ENCODE assay signal across 10 mouse cellular contexts in genomic region chr14:55883663-55884062, GRCm38 (mm10). TPM values are rescaled to one million over a fixed set of nuclear protein-coding genes. Genes with fewer than 3 reads are reported as not detected.
A peak's percentile ranks its signal among the peaks of the same experiment; 100 is the strongest.
DNase-seq lines count a peak whose midpoint lies in the region; ATAC-seq and TF ChIP-seq lines count a peak whose summit lies in the region.
"Had no signal": no experiment of that assay in that cellular context is flagged by ENCODE, and none has a peak within 500 bp of the region (broad histone marks: within the 10 kb centered on the region; RNA-seq: fewer than 3 reads in every experiment).

No protein-coding gene starts in this region.

- H3K9ac ChIP-seq in heart, embryonic 13.5 days = peak overlapping the region; percentile 89
- no peak overlapping the region for H3K9ac ChIP-seq in midbrain, embryonic 13.5 days (replicated peaks)
- no peak overlapping the region for H3K9ac ChIP-seq in midbrain, postnatal 0 days (replicated peaks; ENCODE audit: low read length, poor library complexity, severe bottlenecking)
- peak overlapping the region; percentile 86; the same call in 1 of the 2 replicates for H3K9ac ChIP-seq in limb, embryonic 13.5 days

- intact Hi-C loops in heart, postnatal 14 days (cut with DNase I) = no loop called here

- DNase-seq in heart, postnatal 14 days = no peak
- no peak for DNase-seq in midbrain, postnatal 0 days (ENCODE audit: low spot score)
- DNase-seq in c-Kit-positive CD71-positive TER-119-positive erythroid progenitor cells, embryonic 14.5 days (ENCODE audit: low spot score) = no peak
- DNase-seq in ovary, postnatal 36 days (ENCODE audit: low spot score) = no peak
- DNase-seq in left cerebral cortex, adult 8-10 months (ENCODE audit: low spot score in 2 of 2) = no peak

- 85% methylated on average over 12 of the region's 12 CpGs for WGBS in heart, embryonic 13.5 days
- 93% methylated on average over 12 of the region's 12 CpGs for WGBS in midbrain, embryonic 13.5 days
- WGBS in midbrain, postnatal 0 days = 95% methylated on average over 12 of the region's 12 CpGs
- 87% methylated on average over 12 of the region's 12 CpGs for WGBS in limb, embryonic 13.5 days

- no peak for ATAC-seq in heart, embryonic 13.5 days (ENCODE audit: extremely low read depth, insufficient number of reproducible peaks, low FRiP score, low TSS enrichment)
- no peak for ATAC-seq in midbrain, embryonic 13.5 days
- ATAC-seq in midbrain, postnatal 0 days (ENCODE audit: low FRiP score) = no peak
- ATAC-seq in limb, embryonic 13.5 days (ENCODE audit: low FRiP score, low read depth) = no peak

- no peak overlapping the region for H3K4me3 ChIP-seq in heart, embryonic 13.5 days
- H3K4me3 ChIP-seq in midbrain, embryonic 13.5 days (replicated peaks) = no peak overlapping the region
- H3K4me3 ChIP-seq in midbrain, postnatal 0 days (ENCODE audit: low read depth, low read length) = no peak overlapping the region
- no peak overlapping the region for H3K4me3 ChIP-seq in limb, embryonic 13.5 days

- TF ChIP-seq CTCF in midbrain, postnatal 0 days (IDR thresholded peaks at IDR 0.05) = no peak

- H3K9me3 ChIP-seq in heart, embryonic 13.5 days = no peaks in the 10 kb centered on the region
- H3K9me3 ChIP-seq in midbrain, embryonic 13.5 days = no peaks in the 10 kb centered on the region
- no peaks in the 10 kb centered on the region for H3K9me3 ChIP-seq in midbrain, postnatal 0 days (ENCODE audit: low read length)
- no peaks in the 10 kb centered on the region for H3K9me3 ChIP-seq in limb, embryonic 13.5 days
- H3K9me3 ChIP-seq: midbrain, embryonic 12.5 days had no signal

- H3K4me2 ChIP-seq in heart, embryonic 13.5 days = peak overlapping the region; percentile 90; the same call in 1 of the 2 replicates
- 0 out of 2 replicates have a peak overlapping the region, but pooled peaks have one; percentile 79 for H3K4me2 ChIP-seq in midbrain, embryonic 13.5 days (replicated peaks)
- H3K4me2 ChIP-seq in midbrain, postnatal 0 days (ENCODE audit: low read depth, low read length, poor library complexity, severe bottlenecking) = no peak overlapping the region
- no peak overlapping the region for H3K4me2 ChIP-seq in limb, embryonic 13.5 days (replicated peaks)

- H3K4me1 ChIP-seq in heart, embryonic 13.5 days = peaks cover 42% of the 10 kb centered on the region
- H3K4me1 ChIP-seq in midbrain, embryonic 13.5 days (replicated peaks) = peaks cover 27% of the 10 kb centered on the region
- H3K4me1 ChIP-seq in midbrain, postnatal 0 days (ENCODE audit: insufficient read depth, low read length) = peaks cover 4% of the 10 kb centered on the region
- peaks cover 35% of the 10 kb centered on the region for H3K4me1 ChIP-seq in limb, embryonic 13.5 days

- no peaks in the 10 kb centered on the region for H3K27me3 ChIP-seq in heart, embryonic 13.5 days (replicated peaks)
- no peaks in the 10 kb centered on the region for H3K27me3 ChIP-seq in midbrain, embryonic 13.5 days
- H3K27me3 ChIP-seq in midbrain, postnatal 0 days (ENCODE audit: insufficient read depth, low read length) = no peaks in the 10 kb centered on the region
- H3K27me3 ChIP-seq in limb, embryonic 13.5 days = no peaks in the 10 kb centered on the region

- H3K27ac ChIP-seq in heart, embryonic 13.5 days (replicated peaks) = peak overlapping the region; percentile 95
- peak overlapping the region; percentile 65; the same call in 1 of the 2 replicates for H3K27ac ChIP-seq in midbrain, embryonic 13.5 days
- no peak overlapping the region for H3K27ac ChIP-seq in midbrain, postnatal 0 days (ENCODE audit: low read depth, low read length)
- H3K27ac ChIP-seq in limb, embryonic 13.5 days = peak overlapping the region; percentile 90; the same call in 1 of the 2 replicates

- peaks cover 26% of the 10 kb centered on the region for H3K36me3 ChIP-seq in heart, embryonic 13.5 days
- peaks cover 22% of the 10 kb centered on the region for H3K36me3 ChIP-seq in midbrain, embryonic 13.5 days
- H3K36me3 ChIP-seq in midbrain, postnatal 0 days (ENCODE audit: insufficient read depth, low read length) = peaks cover 16% of the 10 kb centered on the region
- H3K36me3 ChIP-seq in limb, embryonic 13.5 days = peaks cover 26% of the 10 kb centered on the region

RNA-seq across cellular contexts. Expression of gene Cbln3, which starts 0.5 kb away (rescaled TPM):
- polyA plus RNA-seq in heart, embryonic 13.5 days (2015; fragmentation: Nextera tagmentation; extraction: Ambion mirVana) = 0.27 and 0.31 TPM in 2 replicates
- under 1 TPM; 0.10 TPM for total RNA-seq in heart, postnatal 14 days (2021)
- 0.23 and 0.26 TPM in 2 replicates for polyA plus RNA-seq in midbrain, embryonic 13.5 days (2015; fragmentation: Nextera tagmentation; extraction: Ambion mirVana)
- 0.66 and 1.8 TPM in 2 replicates for total RNA-seq in midbrain, postnatal 0 days (2014; rRNA removed)
- 0.43 and 0.54 TPM in 2 replicates for polyA plus RNA-seq in midbrain, postnatal 0 days (2015; fragmentation: Nextera tagmentation; extraction: Ambion mirVana)
- 0.17 and 0.31 TPM in 2 replicates for polyA plus RNA-seq in limb, embryonic 13.5 days (2015; fragmentation: Nextera tagmentation; extraction: Ambion mirVana)
- under 1 TPM; 0.09 to 0.52 (median 0.23) TPM for total RNA-seq in left cerebral cortex, adult 8-10 months (2022)
- polyA plus RNA-seq: erythroblast, embryonic 14.5 days had no signal

RNA-seq across cellular contexts. Expression of gene Khnyn, which starts 1.1 kb away (rescaled TPM):
- 9.5 and 9.8 TPM in 2 replicates for polyA plus RNA-seq in heart, embryonic 13.5 days (2015; fragmentation: Nextera tagmentation; extraction: Ambion mirVana)
- 10 to 100 TPM; 13.4 to 14.3 TPM for total RNA-seq in heart, postnatal 14 days (2021)
- 10.1 and 11.1 TPM in 2 replicates for polyA plus RNA-seq in midbrain, embryonic 13.5 days (2015; fragmentation: Nextera tagmentation; extraction: Ambion mirVana)
- total RNA-seq in midbrain, postnatal 0 days (2014; rRNA removed) = 14.2 and 19.9 TPM in 2 replicates
- 6.3 and 6.5 TPM in 2 replicates for polyA plus RNA-seq in midbrain, postnatal 0 days (2015; fragmentation: Nextera tagmentation; extraction: Ambion mirVana)
- 24.2 and 25.5 TPM in 2 replicates for polyA plus RNA-seq in limb, embryonic 13.5 days (2015; fragmentation: Nextera tagmentation; extraction: Ambion mirVana)
- total RNA-seq in left cerebral cortex, adult 8-10 months (2022) = 10 to 100 TPM; 12.7 to 15.8 (median 13.0) TPM

RNA-seq across cellular contexts. Expression of gene Sdr39u1, which starts 16.4 kb away (rescaled TPM):
- polyA plus RNA-seq in heart, embryonic 13.5 days (2015; fragmentation: Nextera tagmentation; extraction: Ambion mirVana) = 48.2 and 51.6 TPM in 2 replicates
- 10 to 100 TPM; 71.5 to 78.4 TPM for total RNA-seq in heart, postnatal 14 days (2021)
- 89.4 and 92.5 TPM in 2 replicates for polyA plus RNA-seq in midbrain, embryonic 13.5 days (2015; fragmentation: Nextera tagmentation; extraction: Ambion mirVana)
- total RNA-seq in midbrain, postnatal 0 days (2014; rRNA removed) = 143 and 146 TPM in 2 replicates
- polyA plus RNA-seq in midbrain, postnatal 0 days (2015; fragmentation: Nextera tagmentation; extraction: Ambion mirVana) = 131 and 162 TPM in 2 replicates
- 98.8 and 104 TPM in 2 replicates for polyA plus RNA-seq in limb, embryonic 13.5 days (2015; fragmentation: Nextera tagmentation; extraction: Ambion mirVana)
- 100 to 1,000 TPM; 101 to 123 (median 111) TPM for total RNA-seq in left cerebral cortex, adult 8-10 months (2022)

RNA-seq across cellular contexts. Expression of gene Nynrin, which starts 29.9 kb away (rescaled TPM):
- polyA plus RNA-seq in heart, embryonic 13.5 days (2015; fragmentation: Nextera tagmentation; extraction: Ambion mirVana) = 16.5 and 18.2 TPM in 2 replicates
- 10 to 100 TPM; 13.6 to 15.8 TPM for total RNA-seq in heart, postnatal 14 days (2021)
- 13.4 and 13.5 TPM in 2 replicates for polyA plus RNA-seq in midbrain, embryonic 13.5 days (2015; fragmentation: Nextera tagmentation; extraction: Ambion mirVana)
- 36.4 and 42.0 TPM in 2 replicates for total RNA-seq in midbrain, postnatal 0 days (2014; rRNA removed)
- polyA plus RNA-seq in midbrain, postnatal 0 days (2015; fragmentation: Nextera tagmentation; extraction: Ambion mirVana) = 6.8 and 7.2 TPM in 2 replicates
- 28.2 and 34.2 TPM in 2 replicates for polyA plus RNA-seq in limb, embryonic 13.5 days (2015; fragmentation: Nextera tagmentation; extraction: Ambion mirVana)
- 10 to 100 TPM in 2 of 4 experiments, 1 to 10 TPM in 2; 7.3 to 13.3 (median 11.3) TPM for total RNA-seq in left cerebral cortex, adult 8-10 months (2022)

Comparison
In these comparisons a context has a peak if more than half of its experiments do, and no peak if none do; other contexts are left out.
1. H3K4me2 ChIP-seq: peak in heart, embryonic 13.5 days (single experiment) and midbrain, embryonic 13.5 days (single experiment); none in midbrain, postnatal 0 days (single experiment) and limb, embryonic 13.5 days (single experiment).
2. H3K9ac ChIP-seq: peak in heart, embryonic 13.5 days (single experiment) and limb, embryonic 13.5 days (single experiment); none in midbrain, embryonic 13.5 days (single experiment) and midbrain, postnatal 0 days (single experiment).